Mouse (Mus musculus) erythroblast, embryonic 14.5 days (primary cell): ENCODE results near the gene Ccnyl1. TPM values are rescaled to one million over a fixed set of nuclear protein-coding genes. Genes with fewer than 3 reads are reported as not detected.

Source experiments
- H3K27me3 ChIP-seq: 2 replicates; pipeline ENCODE4 v1.6.1; 2012; ENCODE audit warnings: inconsistent platforms; ENCODE audit not compliant: control insufficient read depth
- H3K36me3 ChIP-seq: 2 replicates; pipeline ENCODE4 v1.6.1; 2012; ENCODE audit warnings: mild to moderate bottlenecking, inconsistent platforms; ENCODE audit not compliant: control insufficient read depth
- H3K4me1 ChIP-seq: 2 replicates; pipeline ENCODE4 v1.6.1; 2012; ENCODE audit warnings: inconsistent platforms; ENCODE audit not compliant: control insufficient read depth
- H3K4me3 ChIP-seq: replicated peaks from 2 replicates; pipeline ENCODE3; 2012; ENCODE audit warnings: moderate library complexity, mild to moderate bottlenecking, inconsistent platforms
- H3K9me3 ChIP-seq: 2 replicates; pipeline ENCODE4 v1.6.1; 2012; ENCODE audit warnings: low read length, inconsistent platforms, mixed read lengths; ENCODE audit not compliant: control insufficient read depth
- GATA1 ChIP-seq: IDR thresholded peaks from 2 replicates; pipeline ENCODE4 v1.6.1; 2012; ENCODE audit warnings: low read length, inconsistent platforms, mixed read lengths
- TAL1 ChIP-seq: IDR thresholded peaks from 3 replicates; pipeline ENCODE4 v1.6.1; 2012; ENCODE audit warnings: low read length, inconsistent platforms, mixed read lengths
- polyA plus RNA-seq: library from polyadenylated mRNA; stranded (reverse); fragments of >175 nt; gene quantifications from 2 replicates; pipeline ENCODE4 v1.2.3, GENCODE M21; 2012

Gene Ccnyl1
- polyA plus RNA-seq, 1 experiment = 1.3 TPM

- H3K4me1 ChIP-seq = peaks cover 13% of the 10 kb centered on the region
- H3K36me3 ChIP-seq = peaks cover 38% of the 10 kb centered on the region
- TF ChIP-seq GATA1 = no peak
- TF ChIP-seq TAL1 = no peak
- no peaks in the 10 kb centered on the region for H3K27me3 ChIP-seq
- H3K9me3 ChIP-seq = no peaks in the 10 kb centered on the region
- H3K4me3 ChIP-seq = no peak overlapping the region
Measured at GRCm38 (mm10) chr1:64716589-64717304, 26.5 kb downstream of the Ccnyl1 start.

GRCm38 (mm10) chr1:64717504-64717903 lies 27.2 kb downstream of the Ccnyl1 start:
- Histone ChIP-seq H3K4me3 (no peak overlapping the region), H3K9me3 (no peaks in the 10 kb centered on the region), H3K27me3 (no peaks in the 10 kb centered on the region), H3K36me3 (peaks cover 44% of the 10 kb centered on the region), H3K4me1 (peaks cover 13% of the 10 kb centered on the region)
- no peak for TF ChIP-seq TAL1
- no peak for TF ChIP-seq GATA1

- no peaks in the 10 kb centered on the region; the same call in 1 of the 2 replicates for H3K4me1 ChIP-seq
- no peak for TF ChIP-seq TAL1
- TF ChIP-seq GATA1 = no peak
- H3K4me3 ChIP-seq = no peak overlapping the region
- H3K9me3 ChIP-seq = no peaks in the 10 kb centered on the region
- peaks cover 56% of the 10 kb centered on the region for H3K36me3 ChIP-seq
- no peaks in the 10 kb centered on the region for H3K27me3 ChIP-seq
Measured at GRCm38 (mm10) chr1:64721034-64721587, 30.9 kb downstream of the Ccnyl1 start.

- Histone ChIP-seq H3K4me1 (peaks cover 41% of the 10 kb centered on the region), H3K4me3 (no peak overlapping the region), H3K36me3 (peaks cover 89% of the 10 kb centered on the region), H3K9me3 (no peaks in the 10 kb centered on the region), H3K27me3 (peaks cover under 1% of the 10 kb centered on the region)
- no peak for TF ChIP-seq TAL1
- no peak for TF ChIP-seq GATA1
Measured at GRCm38 (mm10) chr1:64730046-64730445, 39.8 kb downstream of the Ccnyl1 start.

- Histone ChIP-seq H3K27me3 (peaks cover 9% of the 10 kb centered on the region), H3K4me3 (no peak overlapping the region), H3K36me3 (peaks cover 89% of the 10 kb centered on the region), H3K4me1 (peaks cover 55% of the 10 kb centered on the region), H3K9me3 (no peaks in the 10 kb centered on the region)
- no peak for TF ChIP-seq GATA1
- no peak for TF ChIP-seq TAL1
Measured at GRCm38 (mm10) chr1:64731341-64732020, 41.2 kb downstream of the Ccnyl1 start.

GRCm38 (mm10) chr1:64732161-64732560 lies 41.9 kb downstream of the Ccnyl1 start:
- H3K4me1 ChIP-seq = peaks cover 62% of the 10 kb centered on the region
- H3K27me3 ChIP-seq = peaks cover 9% of the 10 kb centered on the region
- no peaks in the 10 kb centered on the region for H3K9me3 ChIP-seq
- H3K4me3 ChIP-seq = peak overlapping the region; percentile 87
- H3K36me3 ChIP-seq = peaks cover 82% of the 10 kb centered on the region
- TF ChIP-seq GATA1 = no peak
- TF ChIP-seq TAL1 = no peak

- peaks cover 77% of the 10 kb centered on the region for H3K36me3 ChIP-seq
- peak overlapping the region; percentile 87 for H3K4me3 ChIP-seq
- H3K4me1 ChIP-seq = peaks cover 65% of the 10 kb centered on the region
- H3K9me3 ChIP-seq = no peaks in the 10 kb centered on the region
- no peak for TF ChIP-seq TAL1
- no peak for TF ChIP-seq GATA1
- peaks cover 9% of the 10 kb centered on the region for H3K27me3 ChIP-seq
Measured at GRCm38 (mm10) chr1:64732637-64733200, 42.5 kb downstream of the Ccnyl1 start.

- Histone ChIP-seq H3K9me3 (no peaks in the 10 kb centered on the region), H3K4me1 (peaks cover 73% of the 10 kb centered on the region), H3K4me3 (peak overlapping the region; percentile 87), H3K27me3 (peaks cover 9% of the 10 kb centered on the region), H3K36me3 (peaks cover 67% of the 10 kb centered on the region)
- TF ChIP-seq TAL1 (peak; percentile 85), GATA1 (peak; percentile 61)
Measured at GRCm38 (mm10) chr1:64733453-64734245, 43.4 kb downstream of the Ccnyl1 start.
